Mouse (Mus musculus) cerebellum, postnatal 25 days (tissue): ENCODE results near the gene U2af1.
"Not testable (repeated sequence)": the region's sequence is repeated elsewhere in the genome, so short reads cannot be mapped to it uniquely, and the experiment has no call there.

Source experiments
- DNase-seq, 2 experiments: peaks; one replicate each; pipeline ENCODE4 v3.0.0; 2021; ENCODE audit warnings: mixed read lengths in 2 of 2

Gene U2af1

DNA sequence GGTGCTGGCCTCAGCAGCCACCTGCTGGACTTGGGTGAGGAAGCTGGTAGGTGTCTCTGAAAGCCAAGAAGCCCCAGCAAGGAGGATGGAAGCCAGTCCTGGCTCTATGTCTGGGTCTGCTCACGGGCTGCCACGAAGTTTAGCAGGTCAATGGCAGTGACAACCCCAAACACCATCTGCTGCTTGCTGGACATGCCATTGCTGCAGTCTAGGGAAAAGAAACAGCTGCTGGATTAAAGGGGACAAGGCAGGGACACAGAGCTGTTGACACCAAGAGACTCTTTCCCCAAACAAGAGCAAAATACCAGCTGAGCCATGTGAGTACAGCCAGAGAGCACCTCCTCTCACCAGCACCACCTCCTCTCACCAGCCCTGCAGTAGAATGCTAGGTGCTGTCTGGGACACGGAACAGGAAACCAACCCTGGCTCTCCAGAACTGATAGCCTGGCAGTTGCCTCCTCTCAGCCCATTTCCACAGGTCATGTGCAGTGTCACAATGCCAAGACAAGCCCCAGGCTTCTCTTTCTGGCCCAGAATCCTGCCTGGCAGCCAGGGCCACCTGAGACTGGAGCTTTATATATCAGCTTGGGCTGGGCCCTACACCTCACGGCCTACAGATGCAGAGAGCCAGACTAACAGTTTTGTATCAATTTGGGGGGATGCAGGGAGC is 45.5 kb downstream of the U2af1 start:
- peak; percentile 21 to 31 for DNase-seq

DNA sequence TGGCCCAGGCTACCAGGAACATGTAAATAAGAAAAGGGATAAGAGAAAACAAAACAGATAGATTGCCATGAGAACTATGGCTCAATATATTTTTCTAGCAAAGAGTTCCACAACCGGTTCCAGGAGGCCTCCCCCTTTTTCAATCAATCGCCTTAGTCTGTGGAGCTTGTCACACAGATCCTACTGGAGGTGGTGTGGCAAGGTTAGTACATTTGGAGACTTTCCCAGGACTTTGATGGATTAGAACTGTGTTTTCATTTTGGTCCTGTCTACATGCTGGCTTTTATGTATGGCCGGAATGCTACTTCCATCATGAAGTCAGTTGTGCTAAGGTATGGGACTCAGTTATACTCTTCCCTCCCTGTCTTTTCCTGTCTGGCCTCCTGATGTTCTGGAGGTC is 48.8 kb downstream of the U2af1 start:
- DNase-seq = no peak

DNA sequence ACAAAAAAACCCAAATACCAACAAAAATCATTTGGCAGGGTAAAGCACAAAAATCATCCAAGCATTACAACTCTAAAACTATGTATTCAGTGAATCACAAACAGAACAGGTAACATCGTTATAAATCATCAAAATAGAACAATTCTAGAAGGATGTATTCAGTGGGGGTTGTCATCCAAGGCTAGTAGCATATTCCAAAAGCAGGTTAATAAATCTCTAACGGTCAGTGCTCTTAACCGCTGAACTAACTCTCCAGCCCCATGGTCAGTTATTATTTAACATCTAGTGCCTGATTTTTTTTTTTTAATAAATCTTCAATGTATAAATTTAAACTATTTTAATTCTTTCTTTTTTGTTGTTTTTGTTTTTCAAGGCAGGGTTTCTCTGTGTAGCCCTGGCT is 49.5 kb downstream of the U2af1 start:
- DNase-seq = not testable (repeated sequence)

DNA sequence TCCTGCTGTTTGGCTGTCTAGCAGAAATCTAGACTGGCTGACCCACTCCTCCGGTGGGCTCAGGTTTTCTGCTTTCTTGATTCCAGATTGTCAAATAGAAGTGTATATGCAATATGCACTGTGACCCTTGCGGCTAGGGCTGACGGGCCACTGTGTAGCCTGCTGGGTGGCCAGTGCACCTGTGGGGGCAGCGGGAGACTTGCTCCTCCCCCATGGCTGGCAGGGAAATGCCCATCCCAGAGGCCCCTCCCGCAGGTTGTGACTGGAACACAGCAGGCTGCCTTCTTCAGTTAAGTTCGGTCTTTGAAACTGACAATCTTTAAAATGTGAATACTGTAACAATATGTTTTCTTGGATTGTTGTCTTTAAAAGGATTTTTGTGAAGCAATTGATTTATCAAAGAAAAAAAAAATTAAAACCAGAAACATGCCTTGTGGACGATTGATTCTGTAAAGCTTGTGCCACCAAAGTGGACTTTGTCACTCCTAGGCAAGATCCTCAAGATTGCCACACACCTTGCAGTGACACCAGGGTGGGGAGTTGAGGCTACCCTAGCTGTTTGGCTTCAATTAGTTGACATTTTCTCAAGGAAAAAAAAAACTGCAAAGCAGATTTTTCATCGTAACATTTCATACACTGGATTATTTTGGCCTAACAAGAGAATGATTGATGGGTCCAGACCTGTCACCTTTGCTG is 51.3 kb downstream of the U2af1 start:
- no peak for DNase-seq

DNA sequence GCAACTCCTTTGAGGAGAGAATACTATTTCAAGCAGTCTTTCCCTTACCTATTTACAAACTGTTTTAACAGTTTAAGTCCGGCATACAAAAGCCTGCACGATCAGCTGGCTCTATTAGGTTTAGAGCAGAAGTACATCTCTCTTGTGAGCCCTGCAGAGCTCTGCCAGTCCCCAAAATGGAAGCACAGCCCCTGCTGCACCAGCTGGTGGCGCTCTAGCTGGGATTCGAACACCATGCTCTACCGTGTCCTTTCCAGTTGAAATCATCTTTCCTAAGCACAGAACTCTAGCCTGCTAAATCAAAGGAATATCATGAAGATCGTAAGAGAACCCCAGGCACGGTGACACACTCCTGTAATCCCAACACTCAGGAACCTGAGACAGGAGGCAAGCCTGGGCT is 52.3 kb downstream of the U2af1 start:
- peak in 1 of 2 experiments; percentile 17 for DNase-seq

DNA sequence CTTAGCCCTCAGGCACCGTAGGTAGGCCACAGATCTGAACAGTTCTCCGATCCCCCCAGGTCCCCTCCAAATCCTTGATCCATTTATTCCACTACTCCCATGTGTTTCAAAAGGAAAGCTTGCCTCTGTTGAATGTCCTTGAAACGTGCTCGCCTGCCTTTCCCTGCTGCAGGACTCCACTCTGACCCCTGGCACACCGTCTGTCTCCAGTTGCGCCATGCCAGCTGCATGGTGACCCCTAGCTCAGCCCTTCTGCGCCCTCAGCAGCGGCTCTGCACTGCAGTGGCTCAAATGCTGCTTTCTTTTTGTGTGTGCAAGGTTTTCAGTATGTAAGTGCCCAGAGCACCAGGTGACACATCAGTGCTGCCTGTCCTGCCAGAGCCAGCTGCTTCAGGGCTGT is 60.1 kb downstream of the U2af1 start:
- DNase-seq = no peak

DNA sequence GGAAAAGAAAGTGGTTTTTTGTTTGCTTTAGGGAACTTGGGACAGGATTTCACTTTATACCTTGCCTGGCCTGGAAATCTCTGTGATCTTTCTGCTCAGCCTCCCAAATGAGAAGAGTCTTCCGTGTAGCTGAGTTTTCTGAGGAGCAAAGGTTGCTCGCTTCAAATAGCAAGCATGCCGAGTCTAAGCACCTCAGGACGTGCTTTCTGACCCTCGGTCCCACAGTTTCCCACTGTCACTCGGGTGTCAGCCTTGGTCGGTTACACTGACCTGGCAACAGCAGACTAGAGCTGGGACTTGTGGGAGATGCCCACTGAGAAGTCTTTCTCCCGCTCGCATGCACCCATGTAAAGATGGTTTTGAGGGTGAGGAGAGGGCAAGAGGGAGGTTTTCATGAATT is 60.7 kb downstream of the U2af1 start:
- no peak for DNase-seq
